Mouse (Mus musculus) forebrain, embryonic 16.5 days (tissue): ENCODE measurements at regions not wholly inside any gene's neighbourhood (a gene's known extent, or its start where the extent isn't known, plus 50 kb on each side); places are given as distances from the start of the nearest gene placed in this dataset.

ENCODE experiments used
- ATAC-seq: fragments of 200-750 bp; cut with Nextera tagmentation; 2 replicates; pipeline ENCODE4 v1.8.0; 2017; ENCODE audit warnings: mild to moderate bottlenecking, moderate library complexity
- H3K27ac ChIP-seq: fragments of 300-500 bp; sonication (generic); 2 replicates; pipeline ENCODE4 v1.5.1; 2014; ENCODE audit warnings: low read length, control low read depth
- H3K27me3 ChIP-seq: fragments of 300-500 bp; sonication (generic); replicated peaks from 2 replicates; pipeline ENCODE4 v1.6.1; 2014; ENCODE audit warnings: low read length; ENCODE audit not compliant: control insufficient read depth, insufficient read depth
- H3K36me3 ChIP-seq: fragments of 300-500 bp; sonication (generic); 2 replicates; pipeline ENCODE4 v1.6.1; 2014; ENCODE audit not compliant: control insufficient read depth, insufficient read depth
- H3K4me1 ChIP-seq: fragments of 300-500 bp; sonication (generic); replicated peaks from 2 replicates; pipeline ENCODE4 v1.6.1; 2014; ENCODE audit warnings: low read length; ENCODE audit not compliant: control insufficient read depth, insufficient read depth
- H3K4me2 ChIP-seq: fragments of 300-500 bp; sonication (generic); 2 replicates; pipeline ENCODE4 v1.6.1; 2014; ENCODE audit warnings: mild to moderate bottlenecking, low read length, control low read depth
- H3K4me3 ChIP-seq: fragments of 300-500 bp; sonication (generic); replicated peaks from 2 replicates; pipeline ENCODE4 v1.5.1; 2014; ENCODE audit warnings: mild to moderate bottlenecking, low read length, control low read depth
- H3K9ac ChIP-seq: fragments of 300-500 bp; sonication (generic); replicated peaks from 2 replicates; pipeline ENCODE4 v1.6.1; 2014; ENCODE audit warnings: low read depth, low read length, control low read depth
- H3K9me3 ChIP-seq: fragments of 300-500 bp; sonication (generic); 2 replicates; pipeline ENCODE4 v1.6.1; 2016; ENCODE audit warnings: low read length; ENCODE audit not compliant: control insufficient read depth
- WGBS: fragments of 180-500 bp; shearing (Covaris S2); extraction: QIAGEN DNeasy Blood & Tissue Kit; methylation state at CpG from one replicate; pipeline ENCODE4 v1.1.7; 2014; 5-methylcytosine and 5-hydroxymethylcytosine counted together

GRCm38 (mm10) chr3:50761766-50762165 lies 318.4 kb upstream of the Slc7a11 start:
- H3K27me3 ChIP-seq, result no peaks in the 10 kb centered on the region
- ATAC-seq, result no peak
- H3K4me2 ChIP-seq, result no peak overlapping the region
- no peaks in the 10 kb centered on the region; the same call in 1 of the 2 replicates for H3K9me3 ChIP-seq
- no peak overlapping the region for H3K27ac ChIP-seq
- H3K4me1 ChIP-seq, result no peaks in the 10 kb centered on the region
- no peak overlapping the region for H3K9ac ChIP-seq
- WGBS, result 0% methylated on average over 1 of the region's 1 CpGs
- no peak overlapping the region for H3K4me3 ChIP-seq
- H3K36me3 ChIP-seq, result no peaks in the 10 kb centered on the region

- H3K4me3 ChIP-seq, result no peak overlapping the region
- H3K27ac ChIP-seq, result no peak overlapping the region
- no peak overlapping the region for H3K4me2 ChIP-seq
- H3K9me3 ChIP-seq, result no peaks in the 10 kb centered on the region; the same call in 1 of the 2 replicates
- H3K4me1 ChIP-seq, result no peaks in the 10 kb centered on the region
- H3K36me3 ChIP-seq, result no peaks in the 10 kb centered on the region
- H3K9ac ChIP-seq, result no peak overlapping the region
- no peak for ATAC-seq
- no peaks in the 10 kb centered on the region for H3K27me3 ChIP-seq
- 94% methylated on average over 1 of the region's 1 CpGs for WGBS
Measured at GRCm38 (mm10) chr3:50758106-50758505, 314.7 kb upstream of the Slc7a11 start.

GRCm38 (mm10) chr3:50737173-50737572 lies 293.8 kb upstream of the Slc7a11 start:
- 80% methylated on average over 1 of the region's 1 CpGs for WGBS
- H3K4me1 ChIP-seq, result no peaks in the 10 kb centered on the region
- H3K9me3 ChIP-seq, result no peaks in the 10 kb centered on the region
- no peak overlapping the region for H3K4me2 ChIP-seq
- H3K27me3 ChIP-seq, result no peaks in the 10 kb centered on the region
- H3K27ac ChIP-seq, result no peak overlapping the region
- H3K9ac ChIP-seq, result no peak overlapping the region
- no peak for ATAC-seq
- no peaks in the 10 kb centered on the region for H3K36me3 ChIP-seq
- no peak overlapping the region for H3K4me3 ChIP-seq

GRCm38 (mm10) chr3:50719035-50719434 lies 275.6 kb upstream of the Slc7a11 start:
- no peak for ATAC-seq
- H3K4me1 ChIP-seq, result 0 out of 2 replicates have a peak, but pooled peaks cover 2% of the 10 kb centered on the region
- H3K4me3 ChIP-seq, result no peak overlapping the region
- H3K9ac ChIP-seq, result no peak overlapping the region
- H3K4me2 ChIP-seq, result no peak overlapping the region
- no peaks in the 10 kb centered on the region for H3K27me3 ChIP-seq
- no peaks in the 10 kb centered on the region for H3K36me3 ChIP-seq
- WGBS, result 89% methylated on average over 5 of the region's 5 CpGs
- no peak overlapping the region for H3K27ac ChIP-seq
- no peaks in the 10 kb centered on the region for H3K9me3 ChIP-seq

DNA sequence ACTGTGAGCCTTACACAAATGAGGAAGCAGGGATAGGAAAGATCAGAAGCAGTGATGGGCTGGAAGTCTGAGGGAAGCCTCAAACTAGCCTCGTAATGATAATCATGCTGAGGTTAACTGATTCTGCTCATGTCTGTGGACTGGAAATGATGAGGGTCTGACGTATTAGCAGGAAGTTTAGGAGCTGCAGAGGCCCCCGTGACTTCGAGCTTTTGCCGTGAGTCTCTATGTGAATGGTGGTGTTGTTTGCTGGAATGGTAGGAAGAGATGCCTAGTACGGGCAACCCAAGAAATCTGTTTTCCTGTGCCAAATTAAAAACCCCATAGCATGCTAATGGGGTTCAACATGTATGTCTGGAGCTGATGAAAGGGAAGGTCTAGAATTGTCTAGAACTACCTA lies 270.0 kb upstream of the Slc7a11 start:
- 92% methylated on average over 6 of the region's 6 CpGs for WGBS
- ATAC-seq, result no peak
- H3K4me2 ChIP-seq, result no peak overlapping the region

DNA sequence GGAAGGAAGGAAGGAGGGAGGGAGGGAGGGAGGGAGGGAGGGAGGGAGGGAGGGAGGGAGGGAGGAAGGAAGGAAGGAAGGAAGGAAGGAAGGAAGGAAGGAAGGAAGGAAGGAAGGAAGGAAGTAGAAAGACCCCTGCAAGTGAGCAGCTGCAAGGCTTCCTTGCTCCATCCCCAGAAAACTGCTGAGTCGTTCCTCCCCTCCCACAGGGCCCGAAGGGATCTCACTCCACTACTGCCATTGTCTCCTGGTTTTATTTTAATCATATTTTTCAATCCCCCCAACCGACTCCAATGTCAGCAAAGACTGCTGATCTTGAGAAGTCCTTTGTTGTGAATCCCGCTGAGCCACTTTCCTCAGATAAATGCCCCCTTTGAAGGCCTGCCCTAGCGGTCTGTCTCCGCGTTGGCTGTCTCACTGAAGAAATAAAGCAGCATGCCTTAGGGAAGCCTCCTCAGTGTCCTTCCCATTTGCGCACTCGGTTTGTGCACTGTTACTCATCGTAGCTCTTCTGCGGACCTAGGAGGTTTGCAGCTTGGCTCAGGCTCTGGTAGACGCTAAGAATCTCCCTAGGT lies 266.1 kb upstream of the Slc7a11 start:
- no peak for ATAC-seq
- Histone ChIP-seq H3K36me3 (no peaks in the 10 kb centered on the region), H3K4me2 (no peak overlapping the region), H3K27me3 (no peaks in the 10 kb centered on the region), H3K9me3 (no peaks in the 10 kb centered on the region), H3K4me1 (0 out of 2 replicates have a peak, but pooled peaks cover 2% of the 10 kb centered on the region), H3K4me3 (no peak overlapping the region), H3K27ac (no peak overlapping the region), H3K9ac (no peak overlapping the region)
- 9% methylated on average over 12 of the region's 12 CpGs for WGBS

More for the DNA sequence above, 270.0 kb upstream of the Slc7a11 start:
- H3K36me3 ChIP-seq, result no peaks in the 10 kb centered on the region
- no peak overlapping the region for H3K27ac ChIP-seq
- 0 out of 2 replicates have a peak, but pooled peaks cover 2% of the 10 kb centered on the region for H3K4me1 ChIP-seq
- no peak overlapping the region for H3K4me3 ChIP-seq
- no peaks in the 10 kb centered on the region for H3K27me3 ChIP-seq
- H3K9me3 ChIP-seq, result no peaks in the 10 kb centered on the region
- H3K9ac ChIP-seq, result no peak overlapping the region

DNA sequence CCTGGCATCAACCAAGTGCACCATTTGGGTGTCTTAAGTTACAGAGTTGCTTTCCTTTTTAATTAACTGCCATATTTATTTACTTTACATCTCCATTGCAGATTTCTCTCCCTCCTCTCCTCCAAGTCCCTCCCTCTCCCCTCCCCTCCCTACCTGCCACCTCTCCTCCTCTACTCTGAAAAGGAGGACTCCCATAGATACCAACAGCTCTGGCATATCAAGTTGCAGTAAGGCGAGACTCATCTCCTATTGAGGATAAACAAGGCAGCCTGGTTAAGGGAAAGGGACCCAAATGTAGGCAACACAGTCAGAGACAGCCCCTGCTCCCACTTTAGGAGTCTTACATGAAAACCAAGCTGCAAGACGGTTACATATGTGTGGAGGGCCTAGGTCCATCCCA lies 263.3 kb upstream of the Slc7a11 start:
- no peaks in the 10 kb centered on the region for H3K4me1 ChIP-seq
- no peak overlapping the region for H3K9ac ChIP-seq
- H3K27me3 ChIP-seq, result no peaks in the 10 kb centered on the region
- no peak for ATAC-seq
- 64% methylated on average over 2 of the region's 2 CpGs for WGBS
- H3K4me2 ChIP-seq, result no peak overlapping the region
- H3K36me3 ChIP-seq, result no peaks in the 10 kb centered on the region
- H3K4me3 ChIP-seq, result no peak overlapping the region
- H3K27ac ChIP-seq, result no peak overlapping the region
- H3K9me3 ChIP-seq, result peaks cover 4% of the 10 kb centered on the region; the same call in 1 of the 2 replicates

DNA sequence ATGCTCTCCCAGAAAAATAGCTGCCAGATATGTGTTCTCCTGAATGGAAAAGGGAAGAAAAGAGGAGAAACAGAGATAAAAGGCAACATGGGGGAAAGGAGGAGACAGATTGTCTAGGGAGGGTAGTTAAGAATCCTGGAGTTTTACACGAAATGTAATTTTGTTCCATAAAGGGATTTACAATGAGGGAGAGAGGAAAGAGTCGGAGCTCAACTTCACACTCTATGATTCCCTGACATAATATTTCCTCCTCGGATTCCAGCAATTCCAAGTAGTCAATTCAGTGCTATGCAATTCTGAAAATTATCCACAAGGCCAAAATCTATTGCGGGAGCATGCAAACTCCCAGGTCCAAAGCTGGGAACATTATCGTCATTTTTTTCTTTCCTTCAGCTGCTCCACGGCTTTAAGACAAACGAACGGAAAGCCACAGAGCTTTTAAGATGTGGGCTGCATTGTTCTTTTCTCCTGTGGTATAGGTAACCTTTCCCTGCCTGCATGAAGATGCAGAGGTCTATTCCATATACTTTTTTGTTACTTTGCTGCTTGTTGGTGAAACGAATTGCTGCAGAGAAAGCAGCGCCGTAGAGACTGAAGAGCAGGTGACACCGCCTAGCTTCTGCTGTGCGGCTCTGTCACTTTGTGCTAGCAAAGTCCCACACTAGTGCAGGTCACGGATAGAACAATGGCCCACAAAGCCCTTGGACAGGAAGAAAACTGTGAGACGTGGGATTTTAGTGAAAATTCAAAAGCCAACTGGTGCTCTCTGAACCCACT lies 251.7 kb upstream of the Slc7a11 start:
- peak overlapping the region; percentile 33; the same call in 1 of the 2 replicates for H3K27ac ChIP-seq
- WGBS, result 51% methylated on average over 15 of the region's 15 CpGs
- peak; percentile 52 for ATAC-seq
- no peaks in the 10 kb centered on the region for H3K36me3 ChIP-seq
- H3K9me3 ChIP-seq, result no peaks in the 10 kb centered on the region
- no peak overlapping the region for H3K4me3 ChIP-seq
- peak overlapping the region; percentile 36 for H3K4me2 ChIP-seq
- no peak overlapping the region for H3K9ac ChIP-seq
- no peaks in the 10 kb centered on the region for H3K27me3 ChIP-seq
- peaks cover 11% of the 10 kb centered on the region; the same call in 1 of the 2 replicates for H3K4me1 ChIP-seq

DNA sequence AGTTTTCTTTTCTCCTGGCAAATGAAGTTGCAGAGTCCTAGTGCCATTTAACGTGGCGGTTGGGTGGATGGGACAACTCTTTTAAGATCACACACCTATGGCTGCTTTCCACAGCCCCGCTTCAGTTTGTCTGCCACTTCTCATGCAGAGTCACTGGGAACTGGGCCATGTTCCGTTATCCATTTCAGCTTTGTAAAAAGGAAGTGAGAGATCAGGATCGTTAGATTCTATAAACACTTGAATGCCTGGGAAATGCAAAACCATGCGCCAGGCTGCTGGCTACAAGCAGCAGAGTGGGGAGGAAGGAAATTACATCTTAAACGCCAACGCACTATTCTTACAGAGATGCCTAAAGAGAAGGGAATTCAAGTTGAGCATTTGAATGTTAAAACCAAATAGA lies 251.1 kb upstream of the Slc7a11 start:
- Histone ChIP-seq H3K4me1 (peaks cover 11% of the 10 kb centered on the region; the same call in 1 of the 2 replicates), H3K27me3 (no peaks in the 10 kb centered on the region), H3K9me3 (no peaks in the 10 kb centered on the region), H3K9ac (no peak overlapping the region), H3K4me2 (peak overlapping the region; percentile 36), H3K4me3 (no peak overlapping the region), H3K36me3 (no peaks in the 10 kb centered on the region), H3K27ac (peak overlapping the region; percentile 33; the same call in 1 of the 2 replicates)
- 17% methylated on average over 8 of the region's 8 CpGs for WGBS
- ATAC-seq, result peak; percentile 66
